Mouse (Mus musculus) layer of hippocampus, adult 18-20 months (tissue): ENCODE measurements around the gene Unc80. TPM values are rescaled to one million over a fixed set of nuclear protein-coding genes. Genes with fewer than 3 reads are reported as not detected.

Experiments used
- DNase-seq, 2 experiments: peaks; one replicate each; pipeline ENCODE4 v3.0.0; 2022; ENCODE audit warnings: low spot score in 2 of 2
- long read RNA-seq: library from polyadenylated mRNA; stranded (forward); transcript quantifications from one replicate; pipeline ENCODE4 v2.0.0, GENCODE M21; 2021
- total RNA-seq, 2 experiments: library from RNA; stranded (reverse); gene quantifications; 2 replicates each; pipeline ENCODE4 v1.2.3; 2021

The Unc80 gene
- total RNA-seq = 100 to 1,000 TPM; 217 to 225 TPM
- long read RNA-seq, partial matches to known transcripts = 21 of 35 reads
- long read RNA-seq, other reads (novel, unspliced or antisense) = 13 of 35 reads

- peak; percentile 49 to 61 for DNase-seq
Measured at GRCm38 (mm10) chr1:66467821-66468703, at the start of gene Unc80. Gene Unc80 (plus strand): TSS chr1:66468367.

- DNase-seq = no peak
Measured at GRCm38 (mm10) chr1:66426073-66426472, 42.1 kb upstream of the Unc80 start.

- no peak for DNase-seq
Measured at GRCm38 (mm10) chr1:66430962-66431361, 37.2 kb upstream of the Unc80 start.

- no peak for DNase-seq
Measured at GRCm38 (mm10) chr1:66431472-66431871, 36.7 kb upstream of the Unc80 start.

- DNase-seq = no peak
Measured at GRCm38 (mm10) chr1:66438069-66438468, 30.1 kb upstream of the Unc80 start.

GRCm38 (mm10) chr1:66442922-66443321 lies 25.2 kb upstream of the Unc80 start:
- DNase-seq = no peak

- no peak for DNase-seq
Measured at GRCm38 (mm10) chr1:66449471-66449870, 18.7 kb upstream of the Unc80 start.

GRCm38 (mm10) chr1:66456580-66456979 lies 11.6 kb upstream of the Unc80 start:
- DNase-seq = no peak

GRCm38 (mm10) chr1:66457747-66458146 lies 10.4 kb upstream of the Unc80 start:
- DNase-seq = no peak

- no peak for DNase-seq
Measured at GRCm38 (mm10) chr1:66459394-66459793, 8.8 kb upstream of the Unc80 start.

GRCm38 (mm10) chr1:66460850-66461249 lies 7.3 kb upstream of the Unc80 start:
- no peak for DNase-seq

GRCm38 (mm10) chr1:66468704-66469020 lies 495 bp downstream of the Unc80 start:
- DNase-seq = peak in 1 of 2 experiments; percentile 53

GRCm38 (mm10) chr1:66482751-66483150 lies 14.6 kb downstream of the Unc80 start:
- peak in 1 of 2 experiments; percentile 33 for DNase-seq

GRCm38 (mm10) chr1:66493064-66493463 lies 24.9 kb downstream of the Unc80 start:
- DNase-seq = peak in 1 of 2 experiments; percentile 17

GRCm38 (mm10) chr1:66495310-66496012 lies 27.3 kb downstream of the Unc80 start:
- DNase-seq = peak in 1 of 2 experiments; percentile 27

GRCm38 (mm10) chr1:66550812-66551211 lies 82.6 kb downstream of the Unc80 start:
- no peak for DNase-seq

- DNase-seq = peak; percentile 81 to 86
Measured at GRCm38 (mm10) chr1:66552396-66552966, 84.3 kb downstream of the Unc80 start.

- no peak for DNase-seq
Measured at GRCm38 (mm10) chr1:66561636-66562270, 93.6 kb downstream of the Unc80 start.

GRCm38 (mm10) chr1:66562332-66562731 lies 94.2 kb downstream of the Unc80 start:
- no peak for DNase-seq

GRCm38 (mm10) chr1:66569736-66570135 lies 101.6 kb downstream of the Unc80 start:
- DNase-seq = no peak

GRCm38 (mm10) chr1:66597163-66597788 lies 129.1 kb downstream of the Unc80 start:
- DNase-seq = no peak
